Mouse (Mus musculus): ENCODE data around the gene Diras2.

GRCm38 (mm10) chr13:52542636-52543035 lies 11.6 kb upstream of the Diras2 start:
- TF ChIP-seq CTCF (IDR thresholded peaks at IDR 0.05; ENCODE audit: insufficient read depth, low read depth, low read length) (no peak), POLR2A (IDR thresholded peaks at IDR 0.05; ENCODE audit: insufficient read depth, low read depth, low read length) (no peak)
